Mouse (Mus musculus): ENCODE data around the gene Vangl2. TPM values are rescaled to one million over a fixed set of nuclear protein-coding genes. Genes with fewer than 3 reads are reported as not detected.
"Not testable (repeated sequence)": the region's sequence is repeated elsewhere in the genome, so short reads cannot be mapped to it uniquely, and the experiment has no call there.

The Vangl2 gene
- polyA plus RNA-seq, 1 experiment from 2014 or later, result 0.30 TPM

DNA sequence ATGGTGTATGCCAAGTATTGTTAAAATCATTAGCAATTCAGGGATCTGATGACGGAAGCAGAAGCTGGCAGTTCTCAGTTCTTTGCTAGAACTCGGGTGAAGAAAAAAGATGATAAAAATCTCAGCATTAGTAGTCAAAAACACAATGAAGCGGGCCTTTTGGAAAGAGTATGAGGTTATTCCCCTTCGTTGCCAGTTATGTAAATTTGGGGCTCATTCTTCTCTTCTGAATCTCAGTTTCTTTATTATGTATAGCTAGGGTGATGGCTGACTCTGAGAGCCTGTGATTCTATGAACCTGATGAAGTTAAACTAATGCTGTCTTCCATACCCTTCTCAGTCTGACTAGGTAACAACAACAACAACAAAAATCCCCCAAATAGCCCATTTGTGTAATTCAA is 52.4 kb downstream of the Vangl2 start:
- Histone ChIP-seq H3K36me3 (ENCODE audit: inconsistent target) (no peaks in the 10 kb centered on the region), H3K27ac (no peak overlapping the region), H3K4me3 (ENCODE audit: inconsistent target) (no peak overlapping the region), H3K79me2 (ENCODE audit: inconsistent target) (no peaks in the 10 kb centered on the region)
- 85% methylated on average over 4 of the region's 4 CpGs for WGBS (ENCODE audit: missing documents)

- no peaks in the 10 kb centered on the region for H3K79me2 ChIP-seq (ENCODE audit: inconsistent target)
- WGBS (ENCODE audit: missing documents), result 95% methylated on average over 9 of the region's 9 CpGs
- no peak overlapping the region for H3K27ac ChIP-seq
- H3K4me3 ChIP-seq (ENCODE audit: inconsistent target), result no peak overlapping the region
- no peaks in the 10 kb centered on the region for H3K36me3 ChIP-seq (ENCODE audit: inconsistent target)
Observed at GRCm38 (mm10) chr1:171975377-171975776, 52.9 kb downstream of the Vangl2 start.

GRCm38 (mm10) chr1:171974361-171974760 is 53.9 kb downstream of the Vangl2 start:
- not testable (repeated sequence) for H3K27ac ChIP-seq; H3K79me2 ChIP-seq (ENCODE audit: inconsistent target); H3K4me3 ChIP-seq (ENCODE audit: inconsistent target); H3K36me3 ChIP-seq (ENCODE audit: inconsistent target)
- WGBS (ENCODE audit: missing documents), result no CpG with 5 or more reads among the region's 2 CpGs

DNA sequence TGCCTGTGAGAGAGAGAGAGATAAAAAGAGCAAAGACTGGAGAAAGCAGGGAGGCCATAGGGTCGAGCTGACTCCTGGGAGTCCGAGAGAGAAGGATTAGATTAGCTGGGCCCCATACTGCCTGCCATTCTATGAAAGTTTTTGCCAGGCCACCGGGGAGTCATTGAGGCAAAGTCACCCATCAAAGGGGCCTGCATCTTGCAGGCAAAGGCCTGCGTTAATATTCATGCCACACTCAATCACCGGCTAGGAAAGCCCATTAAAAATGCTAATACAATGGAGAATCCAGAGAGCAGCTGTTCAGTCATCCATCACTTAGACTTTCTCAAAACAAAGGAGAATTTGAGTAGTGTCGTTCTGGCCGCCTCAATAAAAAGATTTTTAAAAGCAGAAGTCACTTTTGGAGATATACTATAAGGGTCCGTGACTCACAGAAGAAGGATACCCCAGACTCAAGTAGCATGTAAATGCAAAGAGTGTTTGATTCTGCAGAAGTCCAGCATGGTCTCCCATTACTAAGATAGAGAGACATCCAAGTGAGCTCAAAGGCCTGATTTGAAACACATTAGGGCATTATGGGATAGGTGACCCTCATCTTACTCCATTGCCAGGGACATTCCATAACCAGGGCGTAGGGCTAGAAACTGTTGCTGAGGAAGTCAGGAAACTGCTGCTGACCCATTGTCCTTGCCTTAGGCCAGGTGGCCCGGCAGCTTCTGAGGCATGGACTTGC is 57.2 kb downstream of the Vangl2 start:
- Histone ChIP-seq H3K4me3 (ENCODE audit: inconsistent target) (no peak overlapping the region), H3K27ac (no peak overlapping the region), H3K36me3 (ENCODE audit: inconsistent target) (no peaks in the 10 kb centered on the region), H3K79me2 (ENCODE audit: inconsistent target) (no peaks in the 10 kb centered on the region)
- WGBS (ENCODE audit: missing documents), result 92% methylated on average over 10 of the region's 10 CpGs

DNA sequence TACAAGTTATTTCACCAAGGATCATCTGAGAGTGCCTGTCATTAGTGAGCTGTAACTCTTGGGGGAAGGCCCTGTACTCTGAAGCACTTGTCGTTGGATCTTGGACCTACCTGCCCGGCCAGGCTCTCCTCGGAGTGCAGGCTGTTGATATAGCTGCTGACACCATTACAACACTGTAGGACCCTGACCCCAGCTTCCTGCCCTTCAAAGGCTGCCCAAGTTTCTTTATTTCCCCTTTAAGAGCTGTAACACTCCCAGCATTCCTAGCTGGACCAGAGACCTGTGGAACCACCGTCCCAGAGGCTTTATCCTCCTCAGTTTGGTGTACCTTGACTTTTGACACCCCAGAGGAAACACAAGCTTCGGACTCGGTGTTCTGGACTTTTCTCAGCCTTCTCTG is 59.0 kb downstream of the Vangl2 start:
- 95% methylated on average over 6 of the region's 6 CpGs for WGBS (ENCODE audit: missing documents)
- Histone ChIP-seq H3K27ac (no peak overlapping the region), H3K36me3 (ENCODE audit: inconsistent target) (no peaks in the 10 kb centered on the region), H3K4me3 (ENCODE audit: inconsistent target) (no peak overlapping the region), H3K79me2 (ENCODE audit: inconsistent target) (no peaks in the 10 kb centered on the region)

GRCm38 (mm10) chr1:171966054-171966790 is 62.0 kb downstream of the Vangl2 start:
- H3K79me2 ChIP-seq (ENCODE audit: inconsistent target), result no peaks in the 10 kb centered on the region
- no peak overlapping the region for H3K4me3 ChIP-seq (ENCODE audit: inconsistent target)
- no peaks in the 10 kb centered on the region for H3K36me3 ChIP-seq (ENCODE audit: inconsistent target)
- no peak overlapping the region for H3K27ac ChIP-seq
- 83% methylated on average over 6 of the region's 6 CpGs for WGBS (ENCODE audit: missing documents)

DNA sequence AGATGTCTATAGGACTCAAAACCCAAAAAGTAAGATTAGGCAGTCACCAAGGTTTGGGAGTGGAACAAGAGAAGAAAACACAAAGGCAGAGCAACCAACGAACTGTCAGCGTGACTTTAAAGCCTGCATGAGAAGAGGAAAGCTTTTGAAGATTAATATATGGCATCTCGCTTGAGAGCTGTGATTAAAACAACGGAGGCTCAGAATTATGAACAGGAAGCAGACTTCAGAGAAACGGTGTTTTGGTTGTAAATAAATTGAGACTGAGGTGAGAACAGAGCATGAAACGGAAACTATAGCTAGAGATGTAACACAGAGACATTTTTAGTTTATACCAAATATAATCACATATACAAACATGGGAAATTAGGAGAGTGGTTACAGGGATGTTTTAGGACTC is 64.6 kb downstream of the Vangl2 start:
- Histone ChIP-seq H3K4me3 (ENCODE audit: inconsistent target) (no peak overlapping the region), H3K36me3 (ENCODE audit: inconsistent target) (no peaks in the 10 kb centered on the region), H3K79me2 (ENCODE audit: inconsistent target) (no peaks in the 10 kb centered on the region), H3K27ac (no peak overlapping the region)
- WGBS (ENCODE audit: missing documents), result 33% methylated on average over 6 of the region's 6 CpGs

GRCm38 (mm10) chr1:171961704-171962103 is 66.5 kb downstream of the Vangl2 start:
- H3K79me2 ChIP-seq (ENCODE audit: inconsistent target), result no peaks in the 10 kb centered on the region
- no peak overlapping the region for H3K4me3 ChIP-seq (ENCODE audit: inconsistent target)
- no peaks in the 10 kb centered on the region for H3K36me3 ChIP-seq (ENCODE audit: inconsistent target)
- no peak overlapping the region for H3K27ac ChIP-seq
- WGBS (ENCODE audit: missing documents), result 88% methylated on average over 6 of the region's 6 CpGs

DNA sequence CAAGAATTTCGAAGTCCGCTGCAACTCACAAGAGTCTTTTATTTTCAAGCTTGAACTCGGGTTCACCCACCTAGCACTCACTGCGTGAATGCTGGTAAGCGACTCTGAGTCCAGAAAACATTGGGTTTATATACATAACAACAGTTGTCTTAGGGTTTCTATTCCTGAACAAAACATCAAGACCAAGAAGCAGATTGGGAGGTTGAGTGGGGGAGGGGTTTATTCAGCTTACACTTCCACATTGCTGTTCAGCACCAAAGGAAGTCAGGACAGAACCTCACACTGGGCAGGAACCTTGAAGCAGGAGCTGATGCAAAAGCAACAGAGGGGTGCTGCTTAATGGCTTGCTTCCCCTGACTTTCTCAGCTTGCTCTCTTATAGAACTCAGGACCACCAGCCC is 67.5 kb downstream of the Vangl2 start:
- Histone ChIP-seq H3K36me3 (ENCODE audit: inconsistent target) (no peaks in the 10 kb centered on the region), H3K27ac (no peak overlapping the region), H3K79me2 (ENCODE audit: inconsistent target) (no peaks in the 10 kb centered on the region), H3K4me3 (ENCODE audit: inconsistent target) (no peak overlapping the region)
- WGBS (ENCODE audit: missing documents), result 96% methylated on average over 5 of the region's 5 CpGs

- WGBS (ENCODE audit: missing documents), result 8% methylated on average over 2 of the region's 2 CpGs
- Histone ChIP-seq H3K4me3 (ENCODE audit: inconsistent target) (no peak overlapping the region), H3K27ac (peak overlapping the region; percentile 54), H3K36me3 (ENCODE audit: inconsistent target) (no peaks in the 10 kb centered on the region), H3K79me2 (ENCODE audit: inconsistent target) (no peaks in the 10 kb centered on the region)
Observed at GRCm38 (mm10) chr1:171957411-171957810, 70.8 kb downstream of the Vangl2 start.

DNA sequence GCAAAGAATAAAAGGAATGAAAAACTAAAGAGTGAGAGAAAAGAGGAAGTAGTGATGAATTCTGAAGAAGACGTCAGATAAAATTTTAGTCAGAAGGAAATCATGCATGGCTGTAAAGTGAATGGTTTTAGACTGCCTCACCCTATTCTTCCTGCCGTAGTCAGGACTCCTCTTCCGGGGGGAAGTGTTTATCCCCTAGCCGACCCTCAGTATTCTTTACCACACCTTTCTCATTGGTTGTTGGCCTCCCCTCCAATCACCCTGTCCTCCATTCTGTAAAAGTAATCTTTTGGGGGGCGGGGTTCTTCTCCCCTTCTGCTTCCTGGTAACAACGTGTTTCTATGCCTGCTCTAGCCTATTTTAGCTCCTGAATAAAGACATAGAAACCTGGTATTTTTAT is 73.2 kb downstream of the Vangl2 start:
- WGBS (ENCODE audit: missing documents), result 28% methylated on average over 6 of the region's 6 CpGs
- Histone ChIP-seq H3K36me3 (ENCODE audit: inconsistent target) (no peaks in the 10 kb centered on the region), H3K4me3 (ENCODE audit: inconsistent target) (no peak overlapping the region), H3K79me2 (ENCODE audit: inconsistent target) (no peaks in the 10 kb centered on the region), H3K27ac (no peak overlapping the region)

Other genes with a start within 250 kb of the Vangl2 start
- gene Cd84, start 188.7 kb downstream of the Vangl2 start, polyA plus RNA-seq (2018), result 552 to 1,435 TPM (median 764 TPM) in 3 replicates
- 14.1 to 35.5 TPM (median 19.0 TPM) in 3 replicates for gene Gm10521, start 132.8 kb downstream of the Vangl2 start, polyA plus RNA-seq (2018)
- 0.65 to 1.0 TPM (median 0.91 TPM) in 3 replicates for gene Slamf6, start 110.9 kb downstream of the Vangl2 start, polyA plus RNA-seq (2018)
- not detected in 3 replicates for gene Nhlh1, start 29.1 kb upstream of the Vangl2 start, polyA plus RNA-seq (2018)
- gene Copa, start 54.1 kb upstream of the Vangl2 start, polyA plus RNA-seq (2018), result 141 to 187 TPM (median 150 TPM) in 3 replicates
- gene Ncstn, start 54.4 kb upstream of the Vangl2 start, polyA plus RNA-seq (2018), result 95.2 to 110 TPM (median 102 TPM) in 3 replicates
- 44.5 to 55.5 TPM (median 48.6 TPM) in 3 replicates for gene Pex19, start 98.3 kb upstream of the Vangl2 start, polyA plus RNA-seq (2018)
- 45.9 to 68.0 TPM (median 67.8 TPM) in 3 replicates for gene Dcaf8, start 119.6 kb upstream of the Vangl2 start, polyA plus RNA-seq (2018)
- gene Pea15a, start 178.4 kb upstream of the Vangl2 start, polyA plus RNA-seq (2018), result 269 to 545 TPM (median 282 TPM) in 3 replicates
- gene Casq1, start 191.4 kb upstream of the Vangl2 start, polyA plus RNA-seq (2018), result not detected in 3 replicates
- gene Atp1a4, start 230.0 kb upstream of the Vangl2 start, polyA plus RNA-seq (2018), result not detected in 3 replicates
- gene Igsf8, start 233.2 kb upstream of the Vangl2 start, polyA plus RNA-seq (2018), result 26.8 to 55.6 TPM (median 36.2 TPM) in 3 replicates

Data from macrophage (primary cell).